Mouse (Mus musculus) cerebellum, adult 2 months (tissue): ENCODE measurements at regions not wholly inside any gene's neighbourhood (a gene's known extent, or its start where the extent isn't known, plus 50 kb on each side); places are given as distances from the start of the nearest gene placed in this dataset.

Experiments
- CTCF ChIP-seq: fragments of 200-500 bp; IDR thresholded peaks from 2 replicates; pipeline ENCODE4 v1.5.1; 2011; ENCODE audit warnings: low read depth, mild to moderate bottlenecking, control low read depth, low read length, moderate library complexity, borderline replicate concordance; ENCODE audit not compliant: insufficient read depth
- POLR2A ChIP-seq: fragments of 200-500 bp; IDR thresholded peaks from 2 replicates; pipeline ENCODE4 v1.6.1; 2011; ENCODE audit warnings: low read length, control low read depth, borderline replicate concordance; ENCODE audit not compliant: insufficient read depth

GRCm38 (mm10) chr1:128671495-128671894, 79.4 kb upstream of the Cxcr4 start:
- TF ChIP-seq CTCF (no peak), POLR2A (no peak)
